17 mouse cellular contexts compared by ENCODE assay signal in the genomic region with DNA sequence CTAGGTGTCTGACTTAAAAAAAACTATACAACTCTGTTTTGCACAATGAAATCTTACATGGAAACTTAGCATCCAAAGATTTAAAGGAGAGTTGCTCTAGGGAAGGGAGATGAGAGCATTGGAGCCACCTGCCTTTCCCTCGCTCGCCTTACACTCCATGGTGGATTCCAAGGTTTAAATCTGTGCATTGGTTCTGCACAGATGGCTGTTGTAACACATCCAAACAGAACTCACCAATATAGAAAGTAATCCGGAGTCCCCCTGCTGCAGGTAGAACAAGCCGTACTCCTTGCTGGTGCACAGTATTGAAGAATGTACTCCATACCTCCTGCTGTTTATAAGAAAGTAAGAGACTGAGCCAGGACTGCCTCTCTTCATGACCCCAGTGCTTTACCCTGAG. TPM values are rescaled to one million over a fixed set of nuclear protein-coding genes. Genes with fewer than 3 reads are reported as not detected.
A peak's percentile ranks its signal among the peaks of the same experiment; 100 is the strongest.
DNase-seq lines count a peak whose midpoint lies in the region.
"Had no signal": no experiment of that assay in that cellular context is flagged by ENCODE, and none has a peak within 500 bp of the region (broad histone marks: within the 10 kb centered on the region; RNA-seq: fewer than 3 reads in every experiment).

No protein-coding gene starts in this region.

- intact Hi-C loops in left cerebral cortex, postnatal 25 days (cut with DNase I): no loop called here
- intact Hi-C loops in left cerebral cortex, postnatal 4 days (cut with DNase I): no loop called here

- DNase-seq in layer of hippocampus, adult 11-12 months (ENCODE audit: low spot score): peak; percentile 14
- no peak for DNase-seq in layer of hippocampus, postnatal 10 days (ENCODE audit: low spot score in 2 of 2)
- DNase-seq in left cerebral cortex, postnatal 25 days (ENCODE audit: low spot score in 2 of 2): peak; percentile 26 to 61
- DNase-seq in left cerebral cortex, postnatal 4 days: no peak
- DNase-seq in CD4-positive helper T cell, adult 2 months (ENCODE audit: low read depth, low spot score): peak; percentile 22
- peak; percentile 32 for DNase-seq in naive thymus-derived CD4-positive, alpha-beta T cell, adult 2 months (ENCODE audit: low read depth)
- no peak for DNase-seq in embryo, embryonic 10.5 days (ENCODE audit: low spot score)
- DNase-seq: adrenal gland, adult 2 months; adrenal gland, postnatal 25 days; cerebellum, adult 8-10 months; cerebellum, postnatal 14 days; heart, adult 18-20 months; heart, postnatal 10 days; heart, postnatal 4 days had no signal

RNA-seq across cellular contexts. Expression of a gene that starts 18.9 kb away (rescaled TPM):
- total RNA-seq in layer of hippocampus, postnatal 10 days (2021): 10 to 100 TPM; 23.7 to 41.6 TPM
- 10 to 100 TPM; 23.0 to 24.7 TPM for total RNA-seq in left cerebral cortex, postnatal 25 days (2021)
- total RNA-seq in left cerebral cortex, postnatal 4 days (2021): 10 to 100 TPM; 33.5 to 35.3 TPM

RNA-seq across cellular contexts. Expression of a gene that starts 19.0 kb away (rescaled TPM):
- not detected for total RNA-seq in layer of hippocampus, postnatal 10 days (2021)
- total RNA-seq in left cerebral cortex, postnatal 25 days (2021): not detected
- under 1 TPM in 1 of 2 experiments, not detected in 1; 0.58 TPM for total RNA-seq in left cerebral cortex, postnatal 4 days (2021)
- total RNA-seq: adrenal gland, adult 2 months; adrenal gland, postnatal 25 days; common myeloid progenitor, adult 5-6 weeks; gastrocnemius, adult 8-10 months; gastrocnemius, postnatal 4 days; heart, adult 18-20 months; heart, postnatal 10 days had no signal

RNA-seq across cellular contexts. Expression of a gene that starts 41.3 kb away (rescaled TPM):
- 10 to 100 TPM; 77.0 to 83.5 TPM for total RNA-seq in layer of hippocampus, postnatal 10 days (2021)
- 10 to 100 TPM; 57.2 to 63.9 TPM for total RNA-seq in left cerebral cortex, postnatal 25 days (2021)
- 10 to 100 TPM; 79.6 to 89.0 TPM for total RNA-seq in left cerebral cortex, postnatal 4 days (2021)

RNA-seq across cellular contexts. Expression of a gene that starts 43.8 kb away (rescaled TPM):
- 1 to 10 TPM; 4.4 to 4.8 TPM for total RNA-seq in layer of hippocampus, postnatal 10 days (2021)
- 1 to 10 TPM; 2.4 to 5.0 TPM for total RNA-seq in left cerebral cortex, postnatal 25 days (2021)
- total RNA-seq in left cerebral cortex, postnatal 4 days (2021): 1 to 10 TPM; 1.6 to 3.4 TPM

Comparison
In these comparisons a context has a peak if more than half of its experiments do, and no peak if none do; other contexts are left out.
1. DNase-seq: peak in layer of hippocampus, adult 11-12 months (single experiment), left cerebral cortex, postnatal 25 days (2 of 2), CD4-positive helper T cell, adult 2 months (single experiment) and naive thymus-derived CD4-positive, alpha-beta T cell, adult 2 months (single experiment); none in layer of hippocampus, postnatal 10 days (0 of 2), left cerebral cortex, postnatal 4 days (single experiment) and embryo, embryonic 10.5 days (single experiment).